Mouse (Mus musculus): ENCODE measurements around the gene Ppih.

DNA sequence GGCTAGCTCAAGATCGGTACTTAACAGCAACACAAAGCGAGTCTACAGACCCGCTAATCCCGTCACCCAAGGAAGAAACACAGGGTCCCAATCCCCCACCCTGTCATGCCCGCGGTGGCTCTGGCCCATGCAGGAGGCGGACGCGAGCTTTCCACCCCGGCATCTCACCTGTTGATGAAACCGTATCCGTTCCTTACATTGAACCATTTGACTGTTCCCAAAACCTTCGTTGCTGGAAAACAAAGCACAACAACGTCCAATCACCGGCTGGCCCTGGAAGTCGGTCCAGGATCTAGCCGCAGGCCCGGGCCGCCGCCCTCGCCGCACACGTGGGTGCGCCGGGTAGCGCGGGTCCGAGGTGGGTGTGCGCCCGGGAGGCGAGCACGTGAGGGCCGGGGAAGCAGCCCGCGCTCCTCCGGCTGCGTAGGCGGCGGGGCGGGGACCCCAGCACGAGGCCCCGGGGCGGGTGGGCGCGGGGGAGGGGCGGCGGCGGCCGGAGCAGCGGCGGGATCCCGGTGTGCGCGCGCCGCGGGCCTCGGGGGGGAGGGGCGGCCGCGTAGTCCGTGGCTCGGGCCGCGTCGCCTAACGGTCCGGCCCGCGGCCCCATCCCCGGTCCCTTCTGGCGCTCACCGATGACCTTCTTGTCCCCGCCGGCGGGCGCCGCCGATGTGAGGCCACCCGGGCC is 26.6 kb downstream of the Ppih start:
- TF ChIP-seq GATA1 (IDR thresholded peaks at IDR 0.05; ENCODE audit: borderline replicate concordance, low read length) (no peak), FLI1 (IDR thresholded peaks at IDR 0.05; ENCODE audit: low read length) (no peak)
